Mouse (Mus musculus): ENCODE measurements around the gene Plxna4. TPM values are rescaled to one million over a fixed set of nuclear protein-coding genes. Genes with fewer than 3 reads are reported as not detected.

Gene Plxna4
- 14.0 and 15.2 TPM in 2 replicates for polyA plus RNA-seq (2015; fragmentation: Nextera tagmentation; extraction: Ambion mirVana)

DNA sequence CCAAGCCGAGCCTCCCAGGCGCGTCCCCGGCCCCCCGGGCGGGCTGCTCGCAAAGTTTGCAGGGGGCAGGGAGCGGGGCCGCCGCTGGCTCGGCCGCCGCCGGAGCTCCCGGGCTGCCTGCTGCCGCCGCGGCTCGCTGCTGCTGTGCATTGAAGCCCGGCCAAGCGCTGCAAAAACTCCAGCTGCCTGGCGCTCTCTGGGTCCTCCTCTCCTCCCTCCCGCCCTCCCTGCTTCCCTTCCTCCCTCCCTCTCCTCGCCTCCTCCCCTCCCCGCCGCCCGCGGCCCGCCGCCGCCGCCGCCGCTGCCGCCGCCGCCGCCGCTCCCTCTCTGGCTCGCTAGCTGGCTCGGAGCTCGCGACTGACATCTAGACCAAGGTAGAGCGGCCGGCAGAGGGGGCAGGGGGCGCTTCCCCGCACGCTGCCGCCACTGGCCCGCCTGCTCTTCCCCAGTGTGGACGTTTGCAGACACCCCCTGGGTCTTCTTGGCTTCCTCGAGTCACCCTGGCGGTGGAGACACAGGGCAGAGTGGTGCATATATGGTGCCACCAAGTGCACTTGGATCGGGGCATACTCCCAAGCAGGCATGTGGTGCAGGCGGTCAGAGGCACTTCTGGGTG is at the start of gene Plxna4:
Gene Plxna4 (minus strand): TSS at position 137 of the 616 bp plus-strand sequence.
- H3K36me3 ChIP-seq (ENCODE audit: control insufficient read depth, insufficient read depth, low read length) = no peaks in the 10 kb centered on the region
- peak within 1 kb of the TSS; percentile 94 for H3K27ac ChIP-seq (ENCODE audit: low read depth, low read length)
- peak within 1 kb of the TSS; percentile 95 for H3K9ac ChIP-seq (ENCODE audit: low read depth, low read length)
- no peaks in the 10 kb centered on the region for H3K9me3 ChIP-seq (ENCODE audit: control insufficient read depth, low read length)
- peaks cover 19% of the 10 kb centered on the region for H3K4me1 ChIP-seq (ENCODE audit: control insufficient read depth, insufficient read depth, low read depth, low read length)
- no peaks in the 10 kb centered on the region; the same call in 1 of the 2 replicates for H3K27me3 ChIP-seq (replicated peaks; ENCODE audit: control insufficient read depth, insufficient read depth, low read length)
- WGBS = 0% methylated on average over 22 of the region's 55 CpGs
- peak; percentile 74 for ATAC-seq
- H3K4me2 ChIP-seq (ENCODE audit: low read length) = peak within 1 kb of the TSS; percentile 81
- H3K4me3 ChIP-seq (ENCODE audit: low read length) = peak within 1 kb of the TSS; percentile 91

DNA sequence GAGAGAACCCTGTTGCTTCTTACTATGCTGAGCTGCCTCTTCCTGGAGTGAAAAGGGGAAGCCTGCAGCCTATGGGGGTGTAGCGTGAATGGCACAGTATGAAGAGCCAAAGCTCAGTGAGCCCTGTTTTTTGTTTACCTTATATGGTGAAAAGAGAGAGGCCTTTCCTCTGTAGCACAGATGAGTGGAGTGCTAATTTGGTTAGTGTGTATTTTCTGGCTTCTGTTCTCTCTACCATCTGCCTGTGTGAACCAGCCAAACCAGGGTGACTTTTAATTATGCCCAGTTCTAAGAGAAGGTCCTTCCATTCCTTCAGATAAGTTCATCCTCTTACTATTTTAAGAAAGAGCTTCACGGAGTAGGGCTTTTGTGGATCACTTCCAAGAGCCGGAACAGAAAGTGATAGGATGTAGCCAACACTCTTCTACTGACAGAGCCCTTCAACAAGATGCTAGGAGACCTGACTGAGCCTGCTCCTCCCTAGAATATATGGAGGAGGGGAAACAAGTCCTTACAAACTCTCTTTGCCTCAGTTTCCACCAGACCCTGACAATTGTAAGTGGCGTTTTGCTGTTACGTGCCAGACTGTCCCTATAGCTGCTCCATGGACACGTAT is 49.7 kb upstream of the Plxna4 start:
- no peaks in the 10 kb centered on the region for H3K27me3 ChIP-seq (replicated peaks; ENCODE audit: control insufficient read depth, insufficient read depth, low read length)
- H3K4me3 ChIP-seq (ENCODE audit: low read length) = no peak overlapping the region
- H3K4me1 ChIP-seq (ENCODE audit: control insufficient read depth, insufficient read depth, low read depth, low read length) = no peaks in the 10 kb centered on the region
- WGBS = 83% methylated on average over 6 of the region's 6 CpGs
- no peaks in the 10 kb centered on the region for H3K9me3 ChIP-seq (ENCODE audit: control insufficient read depth, low read length)
- no peak overlapping the region for H3K27ac ChIP-seq (ENCODE audit: low read depth, low read length)
- H3K9ac ChIP-seq (ENCODE audit: low read depth, low read length) = no peak overlapping the region
- ATAC-seq = no peak
- H3K36me3 ChIP-seq (ENCODE audit: control insufficient read depth, insufficient read depth, low read length) = no peaks in the 10 kb centered on the region
- H3K4me2 ChIP-seq (ENCODE audit: low read length) = no peak overlapping the region

DNA sequence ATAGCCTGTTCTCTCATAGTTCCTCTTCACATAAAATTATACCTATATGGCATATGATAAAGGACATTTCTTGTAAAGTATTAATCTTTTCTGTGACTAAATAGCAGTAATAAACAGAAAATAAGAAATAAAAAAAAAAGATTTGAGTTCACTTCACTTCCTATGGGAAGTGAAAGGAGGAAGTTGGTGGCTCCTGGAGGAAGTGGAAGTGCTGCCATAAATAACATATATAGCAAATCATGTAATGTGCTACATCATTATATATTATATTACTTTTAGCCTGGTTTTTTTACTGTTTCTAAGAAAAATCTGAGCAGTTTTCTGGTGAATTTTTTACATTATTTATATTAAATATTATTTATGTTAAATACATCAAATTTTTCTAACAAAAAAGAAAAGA is 22.7 kb upstream of the Plxna4 start:
- no peak overlapping the region for H3K4me2 ChIP-seq (ENCODE audit: low read length)
- H3K4me3 ChIP-seq (ENCODE audit: low read length) = no peak overlapping the region
- H3K9me3 ChIP-seq (ENCODE audit: control insufficient read depth, low read length) = no peaks in the 10 kb centered on the region
- no peaks in the 10 kb centered on the region for H3K4me1 ChIP-seq (ENCODE audit: control insufficient read depth, insufficient read depth, low read depth, low read length)
- no peak for ATAC-seq
- no peaks in the 10 kb centered on the region for H3K27me3 ChIP-seq (replicated peaks; ENCODE audit: control insufficient read depth, insufficient read depth, low read length)
- no peak overlapping the region for H3K27ac ChIP-seq (ENCODE audit: low read depth, low read length)
- no peaks in the 10 kb centered on the region for H3K36me3 ChIP-seq (ENCODE audit: control insufficient read depth, insufficient read depth, low read length)
- H3K9ac ChIP-seq (ENCODE audit: low read depth, low read length) = no peak overlapping the region

DNA sequence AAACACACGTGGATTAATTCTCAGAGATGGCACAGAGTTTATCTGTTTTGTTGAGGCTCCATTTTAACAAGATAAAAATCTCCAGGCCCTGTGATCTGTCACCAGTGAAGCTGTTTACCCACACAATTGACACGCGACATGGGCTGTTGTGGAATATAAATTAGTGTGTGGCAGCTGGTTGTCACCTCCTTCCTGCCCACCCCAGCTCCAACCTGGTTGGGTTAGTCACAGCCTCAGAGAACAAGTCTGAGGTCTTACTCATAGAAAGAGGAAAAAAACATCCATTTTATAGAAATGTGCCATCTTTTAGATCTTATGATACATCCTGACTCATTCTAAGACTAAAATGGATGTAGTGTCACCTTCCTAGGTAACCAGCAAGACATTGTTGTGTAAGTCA is 18.8 kb upstream of the Plxna4 start:
- no peaks in the 10 kb centered on the region for H3K27me3 ChIP-seq (replicated peaks; ENCODE audit: control insufficient read depth, insufficient read depth, low read length)
- H3K27ac ChIP-seq (ENCODE audit: low read depth, low read length) = no peak overlapping the region
- H3K9ac ChIP-seq (ENCODE audit: low read depth, low read length) = no peak overlapping the region
- no peaks in the 10 kb centered on the region for H3K36me3 ChIP-seq (ENCODE audit: control insufficient read depth, insufficient read depth, low read length)
- 75% methylated on average over 3 of the region's 3 CpGs for WGBS
- no peaks in the 10 kb centered on the region for H3K9me3 ChIP-seq (ENCODE audit: control insufficient read depth, low read length)
- no peak overlapping the region for H3K4me3 ChIP-seq (ENCODE audit: low read length)
- ATAC-seq = no peak
- H3K4me2 ChIP-seq (ENCODE audit: low read length) = no peak overlapping the region
- H3K4me1 ChIP-seq (ENCODE audit: control insufficient read depth, insufficient read depth, low read depth, low read length) = no peaks in the 10 kb centered on the region

DNA sequence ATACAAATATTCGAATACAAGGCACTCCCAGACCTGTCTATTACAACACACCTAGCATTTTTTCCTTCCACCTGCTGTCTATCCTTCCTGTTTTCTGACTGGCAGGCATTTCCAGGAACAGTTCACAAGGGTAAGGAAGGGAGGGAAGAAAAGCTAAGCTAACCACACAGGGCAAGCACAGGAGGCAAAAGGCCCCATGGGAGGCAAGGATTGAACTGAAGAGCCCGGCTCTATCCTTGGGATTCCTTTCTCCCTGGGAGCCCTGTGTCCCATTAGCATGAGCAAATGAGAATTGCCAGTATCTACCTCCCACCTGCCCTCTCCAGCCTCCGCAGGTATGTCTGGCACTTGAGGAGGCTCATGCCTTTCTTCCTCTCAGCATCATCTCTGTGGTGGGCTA is 17.6 kb upstream of the Plxna4 start:
- no peaks in the 10 kb centered on the region for H3K36me3 ChIP-seq (ENCODE audit: control insufficient read depth, insufficient read depth, low read length)
- no peaks in the 10 kb centered on the region for H3K4me1 ChIP-seq (ENCODE audit: control insufficient read depth, insufficient read depth, low read depth, low read length)
- H3K9ac ChIP-seq (ENCODE audit: low read depth, low read length) = no peak overlapping the region
- 36% methylated on average over 3 of the region's 3 CpGs for WGBS
- H3K27ac ChIP-seq (ENCODE audit: low read depth, low read length) = no peak overlapping the region
- no peak for ATAC-seq
- no peaks in the 10 kb centered on the region for H3K27me3 ChIP-seq (replicated peaks; ENCODE audit: control insufficient read depth, insufficient read depth, low read length)
- no peak overlapping the region for H3K4me3 ChIP-seq (ENCODE audit: low read length)
- H3K9me3 ChIP-seq (ENCODE audit: control insufficient read depth, low read length) = no peaks in the 10 kb centered on the region
- no peak overlapping the region for H3K4me2 ChIP-seq (ENCODE audit: low read length)

DNA sequence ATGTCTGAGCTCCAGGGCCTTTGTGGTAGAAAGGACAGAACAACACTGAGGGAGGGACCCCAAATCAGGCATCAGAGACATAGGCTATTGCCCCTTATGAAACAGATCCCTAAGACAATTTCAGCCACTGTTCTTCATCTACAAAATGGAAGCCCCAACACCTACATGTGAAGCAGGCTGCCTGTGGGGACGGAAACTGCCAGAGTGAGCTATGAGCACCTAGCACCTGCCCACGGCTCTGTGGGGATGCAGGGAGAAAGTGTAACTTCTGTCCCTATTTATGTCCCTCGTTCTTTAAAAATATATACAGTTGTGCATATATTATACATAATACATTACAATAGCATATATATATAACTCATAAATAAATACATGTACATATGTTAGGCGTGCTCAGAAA is 16.9 kb upstream of the Plxna4 start:
- WGBS = 87% methylated on average over 4 of the region's 4 CpGs
- Histone ChIP-seq H3K4me3 (ENCODE audit: low read length) (no peak overlapping the region), H3K4me1 (ENCODE audit: control insufficient read depth, insufficient read depth, low read depth, low read length) (no peaks in the 10 kb centered on the region), H3K27me3 (replicated peaks; ENCODE audit: control insufficient read depth, insufficient read depth, low read length) (no peaks in the 10 kb centered on the region), H3K27ac (ENCODE audit: low read depth, low read length) (no peak overlapping the region), H3K9me3 (ENCODE audit: control insufficient read depth, low read length) (no peaks in the 10 kb centered on the region), H3K4me2 (ENCODE audit: low read length) (no peak overlapping the region), H3K36me3 (ENCODE audit: control insufficient read depth, insufficient read depth, low read length) (no peaks in the 10 kb centered on the region), H3K9ac (ENCODE audit: low read depth, low read length) (no peak overlapping the region)
- no peak for ATAC-seq

DNA sequence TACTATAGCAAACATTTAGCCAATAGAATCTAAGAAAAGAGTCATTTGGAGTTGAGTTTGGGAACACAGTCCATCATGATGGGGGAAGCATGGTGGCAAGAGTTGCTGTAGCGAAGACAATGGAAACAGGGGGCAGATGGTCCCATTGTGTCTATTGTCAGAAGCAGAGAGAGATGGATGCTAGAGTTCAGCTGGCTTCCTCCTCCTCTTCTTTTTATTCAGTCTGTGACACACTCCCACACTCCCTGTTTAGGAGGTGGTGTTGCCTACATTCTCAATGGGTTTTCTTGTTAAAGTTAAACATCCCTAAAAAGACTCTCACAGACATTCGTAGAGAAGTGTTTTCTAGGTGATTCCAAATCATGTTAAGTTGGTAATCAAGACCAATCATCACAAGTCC is 14.1 kb upstream of the Plxna4 start:
- no peaks in the 10 kb centered on the region for H3K36me3 ChIP-seq (ENCODE audit: control insufficient read depth, insufficient read depth, low read length)

GRCm38 (mm10) chr6:32601306-32601705 is 13.3 kb upstream of the Plxna4 start:
- no peaks in the 10 kb centered on the region for H3K27me3 ChIP-seq (replicated peaks; ENCODE audit: control insufficient read depth, insufficient read depth, low read length)
- ATAC-seq = no peak
- no peak overlapping the region for H3K4me3 ChIP-seq (ENCODE audit: low read length)
- H3K4me2 ChIP-seq (ENCODE audit: low read length) = no peak overlapping the region
- no peaks in the 10 kb centered on the region for H3K36me3 ChIP-seq (ENCODE audit: control insufficient read depth, insufficient read depth, low read length)
- 76% methylated on average over 2 of the region's 2 CpGs for WGBS
- H3K9ac ChIP-seq (ENCODE audit: low read depth, low read length) = no peak overlapping the region
- no peaks in the 10 kb centered on the region for H3K9me3 ChIP-seq (ENCODE audit: control insufficient read depth, low read length)
- H3K27ac ChIP-seq (ENCODE audit: low read depth, low read length) = no peak overlapping the region
- H3K4me1 ChIP-seq (ENCODE audit: control insufficient read depth, insufficient read depth, low read depth, low read length) = no peaks in the 10 kb centered on the region

More for the DNA sequence above, 14.1 kb upstream of the Plxna4 start:
- Histone ChIP-seq H3K4me2 (ENCODE audit: low read length) (no peak overlapping the region), H3K4me1 (ENCODE audit: control insufficient read depth, insufficient read depth, low read depth, low read length) (no peaks in the 10 kb centered on the region), H3K9ac (ENCODE audit: low read depth, low read length) (no peak overlapping the region), H3K4me3 (ENCODE audit: low read length) (no peak overlapping the region), H3K27ac (ENCODE audit: low read depth, low read length) (no peak overlapping the region), H3K27me3 (replicated peaks; ENCODE audit: control insufficient read depth, insufficient read depth, low read length) (no peaks in the 10 kb centered on the region), H3K9me3 (ENCODE audit: control insufficient read depth, low read length) (no peaks in the 10 kb centered on the region)
- WGBS = 60% methylated on average over 2 of the region's 2 CpGs
- ATAC-seq = no peak

DNA sequence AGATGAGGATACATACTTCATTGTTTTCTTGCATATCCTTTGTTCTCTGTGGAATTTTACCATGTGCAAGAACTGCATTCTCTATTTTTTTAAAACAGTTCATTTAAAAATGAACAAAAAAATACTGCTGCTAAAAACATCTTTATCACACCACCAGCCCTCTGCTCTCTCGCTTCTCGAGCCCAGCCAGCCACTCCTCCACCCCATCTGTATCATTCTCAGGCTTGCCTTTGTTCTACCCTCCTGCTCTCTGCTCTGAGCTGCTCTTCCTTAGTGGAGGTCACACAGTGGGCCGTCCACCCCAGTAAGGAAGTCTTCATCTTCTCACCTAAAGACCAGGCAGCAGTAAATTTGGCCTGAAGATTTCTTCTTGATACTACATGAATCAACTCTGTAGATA is 7.6 kb upstream of the Plxna4 start:
- Histone ChIP-seq H3K4me2 (ENCODE audit: low read length) (no peak overlapping the region), H3K27me3 (replicated peaks; ENCODE audit: control insufficient read depth, insufficient read depth, low read length) (no peaks in the 10 kb centered on the region; the same call in 1 of the 2 replicates), H3K4me3 (ENCODE audit: low read length) (no peak overlapping the region), H3K36me3 (ENCODE audit: control insufficient read depth, insufficient read depth, low read length) (no peaks in the 10 kb centered on the region), H3K4me1 (ENCODE audit: control insufficient read depth, insufficient read depth, low read depth, low read length) (no peaks in the 10 kb centered on the region), H3K27ac (ENCODE audit: low read depth, low read length) (no peak overlapping the region), H3K9ac (ENCODE audit: low read depth, low read length) (no peak overlapping the region), H3K9me3 (ENCODE audit: control insufficient read depth, low read length) (0 out of 2 replicates have a peak, but pooled peaks cover 2% of the 10 kb centered on the region)
- WGBS = 41% methylated on average over 3 of the region's 3 CpGs
- no peak for ATAC-seq
